Mouse (Mus musculus) gastrocnemius, adult 8-10 months (tissue): ENCODE results near the gene S100a16. TPM values are rescaled to one million over a fixed set of nuclear protein-coding genes. Genes with fewer than 3 reads are reported as not detected.

Experiments
- DNase-seq, 2 experiments: peaks; one replicate each; pipeline ENCODE4 v3.0.0; 2022; ENCODE audit warnings: low spot score in 2 of 2
- total RNA-seq, 4 experiments: library from RNA; stranded (reverse); gene quantifications; 2 replicates each; pipeline ENCODE4 v1.2.4; 2022

Gene S100a16
- total RNA-seq, result 10 to 100 TPM; 50.1 to 57.1 (median 51.9) TPM

DNA sequence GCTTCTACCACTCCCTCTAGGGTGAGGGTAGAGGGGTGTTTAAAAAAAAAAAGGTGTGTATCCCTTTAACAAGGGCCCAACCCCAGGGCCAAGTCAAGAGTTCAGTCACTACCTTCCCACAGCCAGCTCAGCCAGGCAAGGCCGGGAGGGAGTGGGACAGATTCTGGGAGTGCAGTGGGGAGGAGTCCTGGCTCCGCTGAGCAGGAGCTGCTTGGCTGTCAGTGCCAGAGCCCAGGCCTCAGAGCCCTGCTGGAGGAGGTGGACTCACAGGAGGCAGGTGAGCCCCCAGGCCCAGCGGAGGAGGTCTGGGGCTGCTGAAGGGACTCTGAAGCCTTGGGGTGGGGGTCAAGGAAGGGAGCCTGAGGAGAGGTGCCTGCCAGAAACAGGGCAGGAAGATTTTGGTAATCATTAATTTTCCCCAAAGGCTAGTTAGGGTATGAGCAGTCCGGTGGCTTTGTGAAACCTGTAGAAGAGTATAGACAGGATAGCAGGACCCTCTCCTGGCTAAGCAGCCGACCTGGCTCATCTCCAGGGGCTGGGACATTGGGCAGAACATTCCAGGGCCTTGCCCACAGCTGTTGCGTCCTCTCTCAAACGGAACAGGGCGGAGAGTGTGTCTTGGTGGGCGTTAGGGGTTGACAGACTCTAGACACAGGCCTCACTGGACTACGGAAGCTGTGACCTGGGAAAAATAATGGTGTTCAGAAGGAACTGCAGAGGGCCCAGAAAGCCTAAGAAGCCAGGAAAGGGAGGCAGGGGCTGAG lies at the start of gene S100a16:
S100a16 (plus strand) TSS at position 114 of the 764 bp plus-strand sequence.
- DNase-seq, result peak; percentile 80 to 84

DNA sequence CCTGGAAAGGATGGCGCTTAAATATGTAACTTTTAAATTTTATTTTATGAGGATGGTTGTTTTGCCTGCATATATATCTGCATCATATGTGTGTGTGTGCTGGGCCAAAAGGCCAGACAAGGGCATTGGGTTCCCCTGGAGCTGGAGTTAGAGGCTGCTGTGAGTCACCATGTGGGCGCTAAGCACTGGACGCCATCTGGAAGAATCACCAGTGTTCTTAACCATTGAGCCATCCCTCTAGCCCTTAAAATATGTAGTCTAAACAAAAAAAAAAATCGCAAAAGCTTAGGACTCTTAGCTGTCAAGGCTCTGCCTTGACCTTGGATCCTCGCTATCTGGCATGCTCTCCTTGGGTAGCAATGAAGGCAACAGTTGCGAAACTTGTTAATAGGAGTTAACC lies 48.5 kb upstream of the S100a16 start:
- no peak for DNase-seq

DNA sequence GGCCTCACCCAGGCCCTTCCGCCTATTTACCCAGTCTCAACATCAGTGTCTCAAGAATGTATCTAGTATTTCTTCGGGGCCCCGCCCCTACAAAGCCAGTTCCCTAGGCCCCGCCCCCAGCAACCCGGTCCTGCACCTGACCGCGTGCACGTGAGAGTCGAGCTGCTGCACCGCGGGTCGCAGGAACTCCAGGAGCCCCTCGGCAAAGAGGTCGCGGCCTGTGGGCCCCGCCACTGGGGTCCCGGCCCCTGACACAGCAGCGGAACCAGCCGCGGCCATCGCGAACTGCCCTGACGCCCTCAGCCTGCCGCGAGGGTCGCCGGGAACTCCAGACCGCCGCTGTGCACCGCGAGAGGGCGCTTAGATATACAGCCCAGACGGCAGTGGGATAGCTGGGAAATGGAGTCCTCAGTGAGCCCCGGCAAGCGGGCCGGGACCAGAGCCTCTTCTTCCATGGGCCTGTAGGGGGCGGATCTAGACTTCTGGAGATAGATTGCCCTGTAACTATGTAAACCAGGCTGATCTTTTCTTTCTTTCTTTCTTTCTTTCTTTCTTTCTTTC lies 46.3 kb upstream of the S100a16 start, which contains the start of gene Snapin:
Snapin (minus strand) TSS at position 338 of the 561 bp plus-strand sequence.
- peak; percentile 94 to 96 for DNase-seq

DNA sequence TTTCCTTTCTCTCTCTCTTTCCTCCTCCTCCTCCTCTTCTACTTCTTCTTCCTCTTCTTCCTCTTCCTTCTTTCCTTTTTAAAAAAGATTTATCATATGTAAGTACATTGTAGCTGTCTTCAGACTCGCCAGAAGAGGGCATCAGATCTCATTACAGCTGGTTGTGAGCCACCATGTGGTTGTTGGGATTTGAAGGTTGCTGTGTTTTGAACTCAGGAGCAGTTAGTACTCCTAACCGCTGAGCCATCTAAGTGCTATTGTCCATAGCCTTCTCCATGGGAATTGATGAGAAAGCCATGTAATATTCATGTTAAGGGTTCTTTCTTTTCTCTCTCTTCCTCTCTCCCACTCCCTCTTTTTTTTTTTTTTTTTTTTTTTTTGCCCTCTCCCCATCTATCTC lies 45.7 kb upstream of the S100a16 start:
- DNase-seq, result no peak

DNA sequence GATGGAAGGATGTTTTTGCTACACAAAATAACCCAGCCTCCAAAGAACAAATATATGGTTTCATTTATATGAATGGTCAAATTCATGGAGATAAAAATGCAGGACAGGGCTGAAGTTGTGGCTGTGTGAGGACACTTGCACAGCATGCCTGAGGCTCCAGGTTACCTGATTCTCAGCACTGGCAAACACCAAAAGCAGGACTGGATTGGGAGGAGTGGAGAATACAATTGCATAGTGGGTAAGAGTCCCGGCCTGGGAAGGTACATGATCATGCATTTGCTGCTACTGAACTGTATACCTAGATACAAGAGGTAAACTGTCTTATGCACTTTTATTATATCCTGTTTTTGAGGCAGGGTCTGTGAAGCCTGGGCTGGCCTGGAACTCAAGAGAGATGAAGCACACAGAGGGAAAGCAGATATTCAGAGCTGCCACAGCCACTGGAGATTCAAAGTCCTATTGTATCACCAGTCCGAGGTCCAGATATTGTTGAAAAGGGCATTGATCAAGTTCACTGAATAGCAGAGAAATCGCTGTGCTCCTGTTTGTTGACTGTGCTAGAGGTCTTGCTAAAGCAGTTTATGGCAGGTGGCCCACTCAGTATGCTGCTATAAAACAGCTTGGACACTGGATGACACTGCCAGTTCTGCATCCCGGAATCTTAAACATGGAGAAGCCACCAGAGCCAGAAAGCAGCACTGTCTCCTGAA lies 43.1 kb upstream of the S100a16 start:
- DNase-seq, result no peak

DNA sequence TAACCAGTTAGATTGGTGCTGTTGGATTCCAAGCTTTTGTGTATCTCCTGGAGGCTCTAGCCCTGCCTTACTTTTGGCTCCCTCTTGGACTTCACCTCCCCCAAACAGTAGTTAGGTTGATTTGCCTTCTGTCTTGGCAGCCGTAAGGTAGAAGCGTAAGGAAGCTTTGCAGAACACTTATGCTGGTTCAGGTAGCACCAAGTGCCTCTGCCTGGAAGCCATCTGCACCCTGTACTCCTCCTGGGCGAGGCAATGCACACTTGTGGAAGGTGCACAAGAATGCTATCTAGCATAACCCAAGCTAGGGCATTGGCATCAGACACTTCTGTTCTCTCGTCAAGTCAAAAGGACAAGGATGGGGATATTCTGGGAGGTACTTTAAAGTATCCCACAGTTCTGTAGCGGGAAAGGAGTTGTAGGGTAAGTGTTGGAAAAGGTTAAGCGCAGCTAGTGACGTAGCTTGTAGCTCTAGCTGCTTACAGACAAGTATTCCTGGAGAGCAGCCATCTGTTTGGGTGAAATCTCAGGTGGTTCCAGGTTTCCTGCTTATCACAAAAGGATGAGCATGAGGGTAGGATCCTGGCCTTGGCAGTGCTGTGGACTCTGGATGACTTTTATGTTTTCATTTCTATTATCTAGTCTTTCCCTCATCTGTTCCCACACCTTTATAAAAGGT lies 41.1 kb upstream of the S100a16 start:
- DNase-seq, result no peak

DNA sequence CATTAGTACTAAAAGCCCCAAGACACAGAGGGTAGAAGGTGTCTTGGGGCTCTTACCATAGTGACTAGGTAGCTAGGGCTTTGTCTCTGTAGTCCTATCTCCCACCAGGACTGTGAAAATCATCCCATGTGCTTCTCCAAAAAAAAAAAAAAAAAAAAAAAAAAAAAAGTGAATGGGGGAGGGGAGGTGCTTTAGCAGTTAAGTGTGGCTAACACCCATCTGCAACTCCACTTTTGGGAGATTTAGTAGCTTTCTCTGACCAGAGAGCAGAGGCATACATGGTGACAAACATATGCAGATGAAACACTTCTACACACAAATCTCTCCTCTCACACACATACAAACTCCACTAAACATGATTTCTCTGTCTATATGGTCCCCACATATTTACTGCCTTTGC lies 39.5 kb upstream of the S100a16 start:
- DNase-seq, result no peak

DNA sequence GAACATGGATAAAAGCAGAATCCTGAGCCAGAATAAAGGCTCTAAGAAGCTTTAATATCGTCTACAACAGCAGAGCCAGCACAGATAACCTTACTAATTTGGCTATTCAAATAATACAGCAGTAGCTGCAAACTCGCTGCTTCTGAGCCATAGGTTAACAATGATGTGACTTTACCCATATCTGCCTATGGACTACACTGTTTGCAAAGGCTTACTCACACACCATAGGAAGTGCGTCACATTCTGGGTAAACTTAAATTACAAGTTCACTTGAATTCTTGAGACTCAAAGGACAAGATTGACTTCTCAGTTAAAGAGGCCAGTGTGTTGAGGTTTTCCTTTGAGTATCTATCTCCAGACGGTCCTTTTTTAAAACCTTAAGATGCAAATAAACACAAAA lies 33.6 kb upstream of the S100a16 start:
- DNase-seq, result no peak

DNA sequence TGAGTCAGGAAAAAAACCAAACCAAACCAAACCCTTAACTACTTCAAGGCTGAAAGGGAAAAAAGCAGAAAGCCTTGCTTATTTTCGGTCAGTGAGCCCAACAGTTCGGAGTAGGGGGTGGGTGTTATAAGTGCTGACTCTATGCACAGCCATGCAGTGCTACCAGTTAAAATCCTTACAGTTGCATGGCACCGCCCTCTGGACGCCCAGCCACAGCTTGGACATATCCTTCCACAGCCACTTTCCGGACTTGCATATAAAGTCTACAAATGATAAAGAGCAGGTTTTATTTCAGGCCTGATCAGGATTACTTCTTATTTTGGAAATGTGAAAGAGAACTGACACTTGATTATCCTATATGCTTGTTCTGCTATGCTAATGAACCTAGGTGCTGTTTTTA lies 31.8 kb upstream of the S100a16 start:
- DNase-seq, result no peak

DNA sequence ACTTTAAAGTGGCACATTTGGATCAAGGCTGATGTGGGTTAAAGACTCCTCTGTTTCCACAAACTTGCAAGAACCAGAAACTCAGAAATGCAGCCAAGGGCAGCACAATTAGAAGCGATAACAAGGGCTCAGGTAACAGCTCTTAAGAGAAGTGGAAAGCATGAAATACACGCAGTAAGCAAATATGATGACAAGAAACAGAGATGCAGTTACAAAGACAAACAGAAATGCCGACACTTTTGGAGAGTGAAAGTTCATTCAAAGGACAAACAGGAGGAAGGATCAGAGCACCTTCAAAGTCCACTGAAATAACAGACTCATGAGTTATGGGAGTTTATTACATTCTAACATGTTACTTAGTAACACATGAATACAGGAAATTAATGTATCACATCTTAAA lies 30.7 kb upstream of the S100a16 start:
- DNase-seq, result no peak

DNA sequence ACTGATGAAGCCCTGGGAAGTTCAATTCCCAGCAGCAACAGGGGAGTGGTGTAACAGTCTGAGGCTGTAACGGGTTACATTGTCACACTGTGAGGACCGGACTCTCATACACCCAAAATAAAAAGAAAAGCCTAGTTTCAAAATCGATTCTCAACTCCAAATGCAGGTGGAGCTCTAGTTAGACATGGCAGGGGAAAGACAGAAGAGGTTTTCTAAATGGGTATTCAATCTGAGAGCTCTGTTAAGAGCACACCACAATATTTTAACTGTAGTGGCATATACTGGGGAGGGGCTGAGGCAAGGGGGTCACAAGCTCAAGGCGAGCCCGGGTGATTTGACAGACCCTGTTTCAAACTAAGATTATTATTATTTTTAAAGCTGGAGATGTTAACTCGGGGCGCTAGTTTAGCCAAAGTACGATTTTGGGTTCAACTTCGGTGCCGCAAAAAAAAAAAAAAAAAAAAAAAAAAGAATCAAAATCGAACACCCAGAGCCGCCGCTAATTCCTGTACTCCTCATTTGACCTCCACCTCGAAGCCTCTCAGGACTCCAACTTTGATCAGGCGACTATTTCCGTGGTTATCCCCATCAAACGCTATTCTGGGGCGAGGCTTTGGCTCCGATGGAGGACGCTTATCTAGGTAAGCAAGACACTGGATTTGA lies 28.6 kb upstream of the S100a16 start:
- no peak for DNase-seq

DNA sequence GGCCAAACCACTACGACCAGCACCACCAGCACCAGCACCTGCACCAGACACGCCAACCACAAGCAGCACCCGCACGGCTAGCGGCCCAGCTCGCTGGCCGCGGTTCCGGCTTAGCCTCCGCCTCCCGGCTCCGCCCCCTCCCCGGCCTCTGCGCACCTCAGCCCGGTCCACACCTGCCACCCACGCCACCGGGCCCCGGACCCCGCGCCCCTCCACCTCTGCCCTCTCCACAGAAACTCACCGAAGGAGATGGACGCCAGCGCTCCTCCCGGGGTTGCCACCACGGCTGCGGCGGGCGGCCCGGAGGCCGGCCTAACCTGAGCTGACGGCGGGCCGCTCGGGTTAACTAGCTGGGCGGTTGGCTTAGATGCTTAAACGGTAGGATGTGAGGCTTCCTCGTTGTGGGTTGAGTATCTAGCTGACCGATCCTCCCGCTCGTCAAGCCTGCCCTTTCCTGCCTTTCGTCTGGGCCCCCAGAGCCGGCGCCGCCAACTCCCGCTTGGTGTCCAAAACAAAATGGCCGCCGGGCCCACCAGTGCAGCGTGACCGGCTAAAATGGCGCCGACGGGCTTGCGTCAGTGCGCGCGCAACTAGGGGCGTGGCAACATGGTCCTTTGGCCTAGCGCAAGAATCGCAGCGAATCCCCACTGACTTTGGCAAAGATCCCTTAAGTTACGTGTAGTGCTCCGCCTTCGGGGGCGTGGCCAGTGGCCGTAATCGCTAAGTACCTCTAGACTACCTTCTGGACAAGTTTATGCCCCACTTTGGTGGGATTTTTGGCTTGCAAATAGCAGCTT lies 27.9 kb upstream of the S100a16 start, which contains the start of gene Chtop:
Chtop (minus strand) TSS at position 549 of the 797 bp plus-strand sequence.
- DNase-seq, result peak; percentile 97 to 98

DNA sequence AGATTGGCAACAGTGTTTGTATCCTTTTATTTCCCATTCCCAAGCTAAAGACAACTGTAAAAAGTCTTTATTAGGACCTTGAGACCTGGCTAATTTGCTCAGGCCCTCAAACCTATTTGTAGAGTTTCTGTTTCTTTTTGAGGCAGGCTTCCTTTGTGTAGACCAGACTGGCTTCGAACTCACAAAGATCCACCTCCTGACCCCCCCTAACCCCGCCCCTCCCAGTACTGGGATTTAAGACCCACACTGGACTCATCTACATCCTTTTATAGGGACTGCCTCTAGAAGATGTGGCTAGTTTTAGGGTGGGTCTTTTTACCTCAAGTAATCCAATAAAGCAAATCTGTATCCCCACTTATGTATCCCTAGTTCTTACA lies 27.3 kb upstream of the S100a16 start:
- no peak for DNase-seq

DNA sequence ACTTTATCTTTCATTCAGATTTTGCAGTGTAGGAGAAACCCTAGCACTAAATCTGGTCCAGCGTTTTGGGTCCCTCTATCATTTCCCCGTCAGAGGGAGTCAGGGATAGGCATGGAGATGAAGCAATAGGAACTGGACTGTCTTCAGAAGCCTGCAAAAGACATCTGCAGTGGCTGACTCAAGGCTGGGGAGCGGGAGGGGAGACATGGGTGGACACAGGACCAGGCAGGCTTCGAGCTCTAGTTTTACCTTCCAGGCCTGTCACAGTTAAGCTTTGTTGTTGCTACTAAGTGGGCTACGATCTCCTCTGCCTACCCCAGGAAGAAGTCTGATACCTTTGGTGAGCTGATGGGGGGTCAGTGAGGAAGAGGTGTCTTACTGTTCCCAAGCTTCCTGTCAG lies 24.8 kb upstream of the S100a16 start:
- DNase-seq, result no peak

DNA sequence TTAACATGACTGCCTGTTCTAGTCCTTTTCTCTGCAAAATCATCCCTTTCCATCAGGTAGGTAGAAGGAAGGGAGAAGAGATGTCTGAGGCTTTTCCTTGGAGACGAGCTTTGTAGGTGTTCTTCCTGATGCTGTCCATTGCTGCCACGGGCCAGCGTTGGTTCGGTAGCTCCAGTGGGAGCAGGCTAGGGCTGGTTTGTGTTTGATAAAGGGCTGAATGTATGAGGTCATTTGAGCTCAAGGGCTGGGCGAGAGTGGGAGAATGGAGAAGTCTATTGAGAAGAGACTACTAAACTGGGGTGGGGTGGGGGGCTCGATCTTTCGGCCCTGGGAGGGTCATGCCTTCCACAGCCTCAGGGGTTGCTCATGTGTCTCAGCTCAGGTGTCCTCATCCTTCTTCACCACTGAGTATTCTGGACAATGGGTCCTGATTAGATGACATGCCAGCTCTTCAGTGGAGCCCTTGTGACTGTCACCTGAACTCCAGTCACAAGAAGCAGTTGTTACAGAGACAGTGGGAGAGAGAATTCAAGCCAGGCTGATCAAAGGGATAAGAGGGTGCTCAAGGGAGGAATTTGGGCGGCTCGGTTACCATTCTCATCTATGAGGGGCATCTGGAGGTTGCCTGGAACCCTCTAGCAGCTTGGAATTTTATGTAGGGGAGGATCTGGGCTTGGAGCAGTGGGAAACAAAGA lies 24.0 kb upstream of the S100a16 start:
- no peak for DNase-seq

DNA sequence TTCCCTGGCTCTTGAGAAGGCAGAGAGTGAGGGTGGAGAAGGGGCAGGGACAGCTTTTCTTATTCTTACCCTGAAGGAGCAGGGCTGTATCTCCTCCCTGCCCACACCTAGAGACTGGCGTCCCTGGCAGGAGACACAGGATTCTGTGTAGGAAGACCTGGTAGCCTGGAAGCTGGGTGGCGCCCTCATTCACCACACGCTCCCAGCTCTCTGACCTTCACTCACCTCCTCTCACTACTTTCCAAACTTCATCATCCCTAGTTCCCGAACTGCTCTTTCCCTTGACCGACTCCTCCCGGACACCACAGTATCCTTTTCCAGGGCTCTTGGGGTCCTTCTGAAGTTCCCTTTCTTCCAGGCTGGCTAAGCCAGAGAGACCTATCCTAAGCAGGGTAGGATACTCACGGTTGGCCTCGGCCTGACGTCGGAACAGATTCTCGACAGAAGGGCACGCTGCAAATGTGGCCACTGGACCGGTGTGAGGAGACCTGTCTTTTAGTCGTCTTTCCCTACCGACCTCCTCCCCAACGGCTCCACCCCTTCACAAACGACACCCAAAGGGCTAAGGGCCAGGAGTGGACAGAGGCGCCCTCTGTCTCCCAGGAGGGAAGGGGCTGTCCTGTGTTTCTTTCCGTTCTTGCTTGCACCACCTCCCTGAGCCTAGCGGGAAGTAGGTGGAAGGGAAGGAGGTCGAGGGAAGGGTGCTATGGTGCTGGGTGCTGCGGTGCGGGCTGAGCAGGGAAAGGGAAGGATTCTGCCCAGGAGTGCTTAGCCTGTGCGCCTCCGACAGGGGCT lies 23.1 kb upstream of the S100a16 start, which contains the start of the genes S100a1 and S100a13:
S100a1 (minus strand) TSS at position 597 of the 795 bp plus-strand sequence.
S100a13 (plus strand) TSS at position 640 of the 795 bp plus-strand sequence.
- DNase-seq, result peak; percentile 52 to 64

DNA sequence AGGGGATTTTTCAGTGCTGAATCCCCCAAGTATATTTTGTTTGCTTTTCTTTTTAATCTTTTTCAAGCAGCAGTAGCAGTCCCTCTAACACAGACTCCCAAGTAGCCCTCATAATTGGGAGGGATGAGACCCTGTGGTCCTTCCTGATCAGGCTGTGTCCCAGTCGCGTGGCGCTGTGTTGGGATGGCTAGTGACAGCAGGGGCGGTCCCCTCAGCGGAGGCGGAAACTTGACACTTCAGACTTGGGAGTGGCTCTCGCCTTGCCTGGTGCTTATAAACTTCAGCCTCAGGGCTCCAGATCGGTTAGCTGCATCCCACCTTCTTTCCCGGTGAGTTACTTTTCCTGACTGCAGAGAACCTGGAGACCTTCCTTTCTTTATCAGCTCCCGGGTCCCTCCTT lies 22.4 kb upstream of the S100a16 start:
- DNase-seq, result peak; percentile 53 to 65

DNA sequence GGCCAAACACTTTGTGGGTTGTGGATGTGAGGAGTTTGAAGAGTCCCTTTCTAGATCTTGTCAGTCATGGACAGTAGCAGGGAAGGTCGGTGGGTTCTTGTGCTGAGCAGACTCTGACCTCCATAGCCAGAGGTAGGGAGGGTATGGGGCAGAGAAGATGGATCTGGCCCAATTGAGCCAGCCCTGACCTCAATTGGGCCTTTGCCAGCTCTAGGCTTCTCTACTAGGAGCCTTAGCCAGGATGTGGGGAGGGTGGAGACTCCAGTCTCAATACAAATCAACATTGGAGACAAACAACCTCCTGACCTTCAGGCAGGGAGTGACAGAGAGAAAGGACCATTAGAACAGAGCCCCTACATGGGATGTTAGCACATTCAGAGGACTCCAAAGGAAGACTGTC lies 21.8 kb upstream of the S100a16 start:
- no peak for DNase-seq

DNA sequence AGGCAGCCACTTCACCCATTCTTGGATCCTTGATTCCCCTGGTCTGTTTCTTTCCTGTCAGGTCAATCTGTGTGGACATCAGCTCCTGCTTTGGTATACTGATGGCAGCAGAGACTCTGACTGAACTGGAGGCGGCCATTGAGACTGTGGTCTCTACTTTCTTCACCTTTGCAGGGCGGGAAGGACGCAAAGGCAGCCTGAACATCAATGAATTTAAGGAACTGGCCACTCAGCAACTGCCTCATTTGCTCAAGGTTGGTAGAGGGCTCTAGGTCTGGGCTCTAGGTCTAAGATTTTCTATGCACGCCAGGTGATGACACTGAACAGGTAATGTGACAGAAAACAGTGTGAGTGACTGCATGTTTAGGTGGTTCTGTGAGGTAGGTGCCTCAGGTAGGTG lies 21.3 kb upstream of the S100a16 start:
- no peak for DNase-seq
